Mouse (Mus musculus) kidney, embryonic 16.5 days (tissue): ENCODE data around the gene Klf3. TPM values are rescaled to one million over a fixed set of nuclear protein-coding genes. Genes with fewer than 3 reads are reported as not detected.

Experiments used
- ATAC-seq: fragments of 200-750 bp; cut with Nextera tagmentation; 2 replicates; pipeline ENCODE4 v1.8.0; 2017; ENCODE audit warnings: moderate TSS enrichment; ENCODE audit not compliant: low FRiP score, low TSS enrichment
- H3K27ac ChIP-seq: fragments of 300-500 bp; sonication (generic); 2 replicates; pipeline ENCODE4 v1.5.1; 2014; ENCODE audit warnings: low read length
- H3K27me3 ChIP-seq: fragments of 300-500 bp; sonication (generic); 2 replicates; pipeline ENCODE4 v1.6.1; 2014; ENCODE audit warnings: low read length, control low read depth, mixed read lengths; ENCODE audit not compliant: insufficient read depth
- H3K36me3 ChIP-seq: fragments of 300-500 bp; sonication (generic); 2 replicates; pipeline ENCODE4 v1.6.1; 2014; ENCODE audit warnings: low read length, control low read depth, mixed read lengths; ENCODE audit not compliant: insufficient read depth
- H3K4me1 ChIP-seq: fragments of 300-500 bp; sonication (generic); 2 replicates; pipeline ENCODE4 v1.6.1; 2014; ENCODE audit warnings: low read length, control low read depth, mixed read lengths; ENCODE audit not compliant: insufficient read depth
- H3K4me2 ChIP-seq: fragments of 300-500 bp; sonication (generic); replicated peaks from 2 replicates; pipeline ENCODE4 v1.6.1; 2014; ENCODE audit warnings: low read depth, low read length
- H3K4me3 ChIP-seq: fragments of 300-500 bp; sonication (generic); 2 replicates; pipeline ENCODE4 v1.5.1; 2014; ENCODE audit warnings: mild to moderate bottlenecking, low read length
- H3K9ac ChIP-seq: fragments of 300-500 bp; sonication (generic); replicated peaks from 2 replicates; pipeline ENCODE4 v1.6.1; 2014; ENCODE audit warnings: low read length
- H3K9me3 ChIP-seq: fragments of 300-500 bp; sonication (generic); 2 replicates; pipeline ENCODE4 v1.6.1; 2016; ENCODE audit warnings: low read length, control low read depth
- WGBS: fragments of 180-500 bp; shearing (Covaris S2); extraction: QIAGEN DNeasy Blood & Tissue Kit; methylation state at CpG from one replicate; pipeline ENCODE4 v1.1.7; 2014; 5-methylcytosine and 5-hydroxymethylcytosine counted together
- polyA plus RNA-seq: library from polyadenylated mRNA; unstranded; fragments of >200 nt; fragmentation: Nextera tagmentation; extraction: Ambion mirVana; gene quantifications from 2 replicates; pipeline ENCODE4 v1.2.1, GENCODE M21; 2015

Gene Klf3
- polyA plus RNA-seq, 1 experiment from 2014 or later = 49.7 TPM

- no peak overlapping the region for H3K4me3 ChIP-seq
- H3K9me3 ChIP-seq = no peaks in the 10 kb centered on the region
- H3K27me3 ChIP-seq = no peaks in the 10 kb centered on the region
- H3K36me3 ChIP-seq = peaks cover 24% of the 10 kb centered on the region
- no peak overlapping the region for H3K27ac ChIP-seq
- H3K9ac ChIP-seq = no peak overlapping the region
- no peak for ATAC-seq
- WGBS = 72% methylated on average over 8 of the region's 8 CpGs
- no peak overlapping the region for H3K4me2 ChIP-seq
- peaks cover 68% of the 10 kb centered on the region for H3K4me1 ChIP-seq
Measured at GRCm38 (mm10) chr5:64815631-64816030, 12.4 kb downstream of the Klf3 start.

GRCm38 (mm10) chr5:64816290-64816973, 13.2 kb downstream of the Klf3 start:
- H3K9me3 ChIP-seq = no peaks in the 10 kb centered on the region
- ATAC-seq = no peak
- no peaks in the 10 kb centered on the region for H3K27me3 ChIP-seq
- H3K36me3 ChIP-seq = peaks cover 32% of the 10 kb centered on the region
- H3K27ac ChIP-seq = peak overlapping the region; percentile 61
- peaks cover 60% of the 10 kb centered on the region for H3K4me1 ChIP-seq
- H3K9ac ChIP-seq = no peak overlapping the region; the same call in 1 of the 2 replicates
- H3K4me2 ChIP-seq = no peak overlapping the region
- WGBS = 49% methylated on average over 15 of the region's 15 CpGs
- H3K4me3 ChIP-seq = no peak overlapping the region

- peaks cover 37% of the 10 kb centered on the region for H3K36me3 ChIP-seq
- no peak overlapping the region; the same call in 1 of the 2 replicates for H3K9ac ChIP-seq
- no peaks in the 10 kb centered on the region for H3K27me3 ChIP-seq
- H3K4me3 ChIP-seq = no peak overlapping the region
- peak overlapping the region; percentile 61 for H3K27ac ChIP-seq
- 33% methylated on average over 8 of the region's 8 CpGs for WGBS
- no peaks in the 10 kb centered on the region for H3K9me3 ChIP-seq
- ATAC-seq = peak; percentile 67
- peaks cover 55% of the 10 kb centered on the region for H3K4me1 ChIP-seq
- H3K4me2 ChIP-seq = no peak overlapping the region
Measured at GRCm38 (mm10) chr5:64816974-64817296, 13.7 kb downstream of the Klf3 start.

- no peak overlapping the region for H3K9ac ChIP-seq
- no peak overlapping the region for H3K27ac ChIP-seq
- ATAC-seq = no peak
- no peak overlapping the region for H3K4me2 ChIP-seq
- H3K36me3 ChIP-seq = peaks cover 60% of the 10 kb centered on the region
- H3K9me3 ChIP-seq = no peaks in the 10 kb centered on the region
- no peaks in the 10 kb centered on the region for H3K27me3 ChIP-seq
- WGBS = 87% methylated on average over 6 of the region's 6 CpGs
- H3K4me3 ChIP-seq = no peak overlapping the region
- H3K4me1 ChIP-seq = peaks cover 31% of the 10 kb centered on the region
Measured at GRCm38 (mm10) chr5:64819390-64819789, 16.2 kb downstream of the Klf3 start.

- Histone ChIP-seq H3K4me2 (no peak overlapping the region), H3K4me3 (no peak overlapping the region), H3K36me3 (peaks cover 66% of the 10 kb centered on the region), H3K27ac (no peak overlapping the region), H3K27me3 (no peaks in the 10 kb centered on the region), H3K9ac (no peak overlapping the region), H3K9me3 (no peaks in the 10 kb centered on the region), H3K4me1 (peaks cover 26% of the 10 kb centered on the region)
- WGBS = 85% methylated on average over 10 of the region's 10 CpGs
- ATAC-seq = no peak
Measured at GRCm38 (mm10) chr5:64820138-64820537, 16.9 kb downstream of the Klf3 start.

- Histone ChIP-seq H3K4me3 (no peak overlapping the region), H3K9me3 (no peaks in the 10 kb centered on the region), H3K4me1 (peaks cover 17% of the 10 kb centered on the region), H3K27ac (no peak overlapping the region), H3K27me3 (no peaks in the 10 kb centered on the region), H3K4me2 (no peak overlapping the region), H3K36me3 (peaks cover 76% of the 10 kb centered on the region), H3K9ac (no peak overlapping the region)
- 76% methylated on average over 2 of the region's 2 CpGs for WGBS
- ATAC-seq = no peak
Measured at GRCm38 (mm10) chr5:64821294-64821693, 18.1 kb downstream of the Klf3 start.

GRCm38 (mm10) chr5:64821964-64822363, 18.8 kb downstream of the Klf3 start:
- Histone ChIP-seq H3K4me1 (peaks cover 11% of the 10 kb centered on the region; the same call in 1 of the 2 replicates), H3K27me3 (no peaks in the 10 kb centered on the region), H3K4me2 (no peak overlapping the region), H3K9me3 (no peaks in the 10 kb centered on the region), H3K27ac (no peak overlapping the region), H3K9ac (no peak overlapping the region), H3K36me3 (peaks cover 82% of the 10 kb centered on the region), H3K4me3 (no peak overlapping the region)
- WGBS = 95% methylated on average over 24 of the region's 24 CpGs
- ATAC-seq = no peak

GRCm38 (mm10) chr5:64823431-64823830, 20.2 kb downstream of the Klf3 start:
- no peak overlapping the region for H3K27ac ChIP-seq
- H3K9me3 ChIP-seq = no peaks in the 10 kb centered on the region
- H3K36me3 ChIP-seq = peaks cover 87% of the 10 kb centered on the region
- no peak overlapping the region for H3K9ac ChIP-seq
- H3K4me3 ChIP-seq = no peak overlapping the region
- H3K27me3 ChIP-seq = no peaks in the 10 kb centered on the region
- H3K4me2 ChIP-seq = no peak overlapping the region
- ATAC-seq = no peak
- H3K4me1 ChIP-seq = no peaks in the 10 kb centered on the region
- 97% methylated on average over 11 of the region's 11 CpGs for WGBS

- no peaks in the 10 kb centered on the region for H3K9me3 ChIP-seq
- ATAC-seq = no peak
- no peak overlapping the region for H3K4me3 ChIP-seq
- 93% methylated on average over 3 of the region's 3 CpGs for WGBS
- peaks cover 93% of the 10 kb centered on the region for H3K36me3 ChIP-seq
- H3K4me1 ChIP-seq = no peaks in the 10 kb centered on the region
- no peak overlapping the region for H3K27ac ChIP-seq
- H3K4me2 ChIP-seq = no peak overlapping the region
- H3K9ac ChIP-seq = no peak overlapping the region
- no peaks in the 10 kb centered on the region for H3K27me3 ChIP-seq
Measured at GRCm38 (mm10) chr5:64824765-64825164, 21.6 kb downstream of the Klf3 start.

GRCm38 (mm10) chr5:64825496-64825895, 22.3 kb downstream of the Klf3 start:
- no peak overlapping the region for H3K9ac ChIP-seq
- H3K36me3 ChIP-seq = peaks cover 93% of the 10 kb centered on the region
- no peak overlapping the region for H3K27ac ChIP-seq
- no peaks in the 10 kb centered on the region for H3K9me3 ChIP-seq
- no peaks in the 10 kb centered on the region for H3K4me1 ChIP-seq
- 89% methylated on average over 7 of the region's 7 CpGs for WGBS
- no peak overlapping the region for H3K4me3 ChIP-seq
- H3K4me2 ChIP-seq = no peak overlapping the region
- no peaks in the 10 kb centered on the region for H3K27me3 ChIP-seq
- ATAC-seq = no peak
